Mouse (Mus musculus): ENCODE measurements at regions not wholly inside any gene's neighbourhood (a gene's known extent, or its start where the extent isn't known, plus 50 kb on each side); places are given as distances from the start of the nearest gene placed in this dataset.

DNA sequence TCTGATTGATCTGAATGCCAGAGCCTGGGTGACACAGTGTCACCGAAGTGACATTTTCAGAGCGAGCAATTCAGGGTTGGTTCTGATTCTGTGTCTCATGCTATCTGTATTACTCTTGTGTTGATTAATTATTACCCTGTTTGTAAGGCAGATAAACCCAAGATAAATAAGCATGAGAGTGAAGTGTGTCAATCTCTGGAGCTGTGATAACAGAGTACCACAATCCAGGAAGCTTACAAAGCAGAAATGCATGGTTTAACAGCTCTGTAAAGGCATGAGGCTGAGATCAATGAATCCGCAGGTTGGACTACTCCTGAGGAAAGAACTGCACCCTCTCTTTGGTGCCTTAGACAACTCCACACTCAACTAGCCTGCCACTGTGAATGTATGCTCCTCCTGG, 218.5 kb upstream of the Tle4 start:
- no peak for DNase-seq (ENCODE audit: extremely low spot score in 1 of 2, low spot score in 1 of 2)

DNA sequence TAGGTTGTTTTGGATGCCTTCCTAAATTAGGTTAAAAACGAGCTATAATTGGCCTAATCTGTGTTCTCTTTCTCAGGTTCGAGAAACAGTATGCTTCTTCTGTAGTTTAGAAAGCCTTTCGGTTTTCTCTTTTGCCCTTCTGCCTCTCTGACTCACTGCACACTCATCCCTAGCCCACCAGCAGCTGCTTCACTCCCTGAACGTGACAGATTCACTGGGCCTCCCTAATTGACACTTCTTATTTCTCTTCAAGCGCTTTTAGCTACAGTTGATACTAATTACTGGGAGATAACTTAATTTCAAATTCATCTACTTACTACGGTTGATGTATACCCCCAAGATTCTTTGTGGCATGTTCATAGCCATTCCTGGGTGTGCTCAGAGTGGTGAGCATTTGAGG, 208.9 kb upstream of the Tle4 start:
- no peak for DNase-seq (ENCODE audit: extremely low spot score in 1 of 2, low spot score in 1 of 2)

DNA sequence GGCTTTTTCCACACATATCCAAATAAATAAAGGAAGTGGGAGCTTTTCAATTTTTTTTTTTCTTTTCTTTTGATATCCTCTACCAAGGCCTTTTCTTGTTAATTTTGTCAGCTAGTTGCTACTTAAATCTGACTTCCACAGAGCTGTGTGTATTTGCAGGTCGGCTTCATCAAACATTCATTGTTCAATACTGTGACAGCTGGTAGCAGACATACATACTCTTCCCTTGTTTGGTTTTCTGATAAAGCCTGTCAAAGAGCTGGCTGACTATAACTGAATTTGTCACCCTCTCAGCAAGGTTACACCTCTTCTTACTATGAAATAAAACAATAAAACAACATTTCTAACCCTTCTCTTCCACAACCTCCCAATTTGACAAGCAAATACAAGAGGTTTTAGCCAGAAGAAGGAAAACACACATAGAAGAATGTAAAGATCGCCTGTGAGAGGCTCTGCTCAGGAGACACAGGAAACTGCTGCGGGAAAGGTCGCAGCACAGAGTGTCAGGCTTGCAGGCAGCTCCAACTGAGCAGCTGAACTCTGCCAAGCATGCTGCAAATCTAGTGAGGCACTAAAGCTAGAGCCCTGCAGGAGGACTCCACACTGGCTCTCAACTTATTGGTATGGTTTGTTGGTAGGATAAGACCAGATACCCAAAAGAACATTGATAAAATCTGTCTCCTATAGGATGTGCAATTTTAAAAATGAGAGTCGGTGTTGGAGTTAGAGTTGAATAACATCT, 205.2 kb upstream of the Tle4 start:
- no peak for DNase-seq (ENCODE audit: extremely low spot score in 1 of 2, low spot score in 1 of 2)

DNA sequence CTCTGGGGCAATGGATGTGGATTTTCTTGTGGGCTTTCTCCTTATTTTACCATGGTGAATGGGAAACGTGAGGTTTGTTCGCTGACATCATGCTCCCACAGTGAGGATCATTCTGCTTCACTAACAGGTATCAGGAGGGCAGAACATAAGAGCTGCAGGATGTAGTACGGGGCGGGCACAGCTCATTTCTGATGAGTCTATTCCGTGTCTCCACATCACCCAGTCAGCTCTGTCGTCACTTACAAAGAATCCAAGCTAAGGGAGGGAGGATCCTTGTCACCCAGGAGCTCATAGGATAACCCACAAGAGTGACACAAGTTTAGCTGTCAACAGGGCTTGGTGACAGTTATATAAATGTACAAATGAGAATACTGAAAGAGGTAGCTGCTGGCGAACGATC, 203.8 kb upstream of the Tle4 start:
- no peak for DNase-seq (ENCODE audit: extremely low spot score in 1 of 2, low spot score in 1 of 2)

DNA sequence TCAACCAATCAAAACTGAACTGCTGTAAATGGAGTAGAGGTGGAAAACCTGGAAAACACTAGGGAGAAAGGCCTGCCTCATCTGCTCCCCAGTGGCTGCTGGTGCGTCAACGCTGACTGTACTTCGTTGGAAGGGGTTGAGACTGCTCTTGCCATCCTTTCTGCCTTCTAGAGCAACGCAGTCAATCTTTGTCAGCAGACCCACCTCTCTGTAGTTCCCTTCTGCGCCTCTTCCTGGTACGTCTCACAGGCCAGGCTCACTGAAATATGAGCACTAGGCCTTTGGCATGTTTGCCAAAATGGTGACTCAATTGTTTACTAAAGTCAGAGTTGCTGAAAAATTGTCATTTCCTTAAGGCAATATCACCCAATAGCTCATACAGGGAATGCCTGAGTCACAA, 201.2 kb upstream of the Tle4 start:
- DNase-seq (ENCODE audit: extremely low spot score in 1 of 2, low spot score in 1 of 2) = no peak

DNA sequence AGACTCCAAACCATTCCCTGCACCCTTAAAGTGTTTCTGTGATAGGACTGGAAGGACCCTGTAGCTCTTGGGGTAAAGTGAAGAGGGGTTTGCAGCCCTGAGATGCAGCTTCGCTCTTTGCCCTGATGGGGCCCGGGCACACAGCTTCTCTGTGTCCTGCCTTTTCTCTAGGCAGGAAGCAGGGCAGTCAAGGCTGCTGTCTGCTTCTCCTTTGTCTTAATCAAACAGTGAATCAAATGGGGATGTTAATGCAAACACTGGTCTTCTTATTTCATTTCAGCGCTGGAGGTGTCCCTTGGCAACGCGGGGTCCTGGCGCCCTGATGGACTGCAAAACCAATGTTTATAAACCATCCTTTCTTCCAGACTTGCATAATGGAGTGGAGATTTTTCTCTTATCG, 200.6 kb upstream of the Tle4 start:
- no peak for DNase-seq (ENCODE audit: extremely low spot score in 1 of 2, low spot score in 1 of 2)

DNA sequence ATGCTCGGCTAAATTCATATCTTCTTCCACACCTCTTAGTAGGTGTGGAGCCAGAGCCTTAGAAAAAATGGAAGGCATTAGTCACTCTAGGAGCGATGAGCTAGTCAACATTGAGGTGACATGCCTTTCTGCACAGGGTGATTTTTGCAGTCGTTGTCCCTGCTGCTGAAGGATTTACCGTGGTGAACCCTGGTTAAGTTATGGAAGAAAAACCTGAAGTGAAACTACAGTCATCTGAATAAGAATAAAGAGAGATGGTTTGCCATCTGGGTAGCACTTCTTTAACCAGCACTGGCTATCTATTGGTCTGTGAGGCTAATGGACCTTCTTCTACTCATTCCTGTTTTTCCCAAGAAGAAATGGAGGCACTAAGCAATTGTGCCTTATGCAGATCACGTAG, 198.1 kb upstream of the Tle4 start:
- DNase-seq (ENCODE audit: extremely low spot score in 1 of 2, low spot score in 1 of 2) = no peak

DNA sequence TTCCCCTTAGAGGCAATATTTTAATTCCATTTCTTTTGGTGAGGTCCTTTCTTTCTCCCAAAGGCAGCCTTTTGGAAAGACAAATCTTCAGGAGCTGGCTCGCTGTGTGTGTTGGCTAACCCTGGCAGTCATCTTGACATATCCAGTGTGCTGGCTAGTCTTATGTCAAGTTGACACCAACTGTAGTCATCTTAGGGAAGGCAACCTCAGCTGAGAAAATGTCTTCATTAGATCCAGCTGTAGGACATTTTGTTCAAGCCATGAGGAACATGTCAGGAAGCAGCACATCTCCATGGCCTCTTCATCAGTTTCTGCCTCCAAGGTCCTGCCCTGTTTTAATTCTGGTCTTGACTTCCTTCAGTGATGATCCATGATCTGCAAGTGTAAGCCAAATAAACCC, 192.1 kb upstream of the Tle4 start:
- no peak for DNase-seq (ENCODE audit: extremely low spot score in 1 of 2, low spot score in 1 of 2)

DNA sequence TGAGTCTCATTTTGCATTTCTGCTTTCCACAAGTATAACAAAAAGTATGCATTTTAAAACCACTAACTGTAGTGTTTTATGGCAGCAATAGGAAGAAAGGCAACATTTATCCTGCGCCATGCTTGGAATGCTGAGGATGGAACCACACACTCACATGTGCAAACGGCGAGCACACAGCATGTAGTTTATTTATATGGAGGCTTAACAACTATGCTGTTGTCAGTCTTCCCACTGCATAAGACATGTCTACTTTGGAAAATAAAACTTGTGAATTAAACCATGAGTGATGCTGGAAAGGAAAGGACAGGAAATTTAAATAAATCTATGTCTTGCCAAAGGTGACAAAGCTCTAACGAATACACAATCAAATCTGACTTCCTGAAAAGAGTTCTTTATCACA, 190.8 kb upstream of the Tle4 start:
- DNase-seq (ENCODE audit: extremely low spot score in 1 of 2, low spot score in 1 of 2) = no peak

DNA sequence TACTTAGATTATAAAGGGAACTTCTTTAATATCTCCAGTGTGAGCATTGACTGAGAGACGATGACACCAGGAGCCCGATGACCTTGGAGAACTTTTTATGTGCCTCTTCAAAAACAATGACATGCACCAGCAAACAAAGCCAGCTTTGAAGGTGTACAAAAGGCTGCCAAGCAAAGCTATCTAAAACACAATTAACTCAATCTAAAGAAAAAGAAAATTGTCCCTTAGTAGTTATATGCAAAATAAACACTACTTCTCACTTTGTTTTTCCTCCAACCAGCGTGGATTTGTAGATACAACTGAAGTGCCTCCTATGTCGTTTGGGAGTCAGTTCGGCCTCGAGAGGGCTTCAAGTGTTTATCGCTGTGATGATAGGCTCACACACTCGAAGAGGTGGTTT, 189.0 kb upstream of the Tle4 start:
- no peak for DNase-seq (ENCODE audit: extremely low spot score in 1 of 2, low spot score in 1 of 2)

DNA sequence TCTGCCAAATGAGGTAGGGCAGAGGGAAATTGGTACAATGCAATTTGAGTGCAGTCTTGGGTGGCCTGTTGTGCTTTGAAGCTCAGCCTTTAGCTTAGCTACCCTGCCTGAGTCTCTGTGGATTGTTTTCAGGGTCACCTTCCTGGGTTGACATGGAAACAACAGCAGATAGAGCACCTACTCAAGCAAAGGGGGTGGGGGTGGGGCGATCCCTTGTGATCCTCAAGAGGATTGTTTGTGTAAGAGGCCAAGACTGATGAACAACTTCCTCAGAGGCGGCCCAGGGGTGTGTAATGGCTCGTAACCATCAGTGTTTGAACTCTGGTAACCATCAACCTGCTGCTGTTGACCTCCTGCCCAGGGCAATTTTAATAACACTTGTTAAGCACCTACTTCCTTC, 187.8 kb upstream of the Tle4 start:
- DNase-seq (ENCODE audit: extremely low spot score in 1 of 2, low spot score in 1 of 2) = no peak

DNA sequence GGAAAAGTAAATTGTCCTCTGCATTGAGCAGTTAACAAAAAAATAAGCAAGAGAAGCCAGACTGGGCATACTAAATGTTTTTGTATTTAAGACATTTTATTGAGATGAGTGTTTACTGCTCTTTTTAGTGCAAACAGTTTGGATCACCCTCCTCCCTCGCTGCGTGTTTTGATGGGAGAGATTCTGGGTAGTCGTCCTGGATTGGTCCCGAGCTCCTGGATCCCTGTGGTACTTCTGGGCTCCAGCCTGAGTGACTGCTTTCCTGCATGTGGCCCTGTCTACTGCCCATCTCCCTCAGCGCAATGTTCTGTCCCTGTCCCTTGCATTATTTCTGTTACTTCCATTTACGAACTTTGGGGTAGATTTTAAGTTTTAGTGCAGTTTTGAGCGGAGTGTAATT, 179.9 kb upstream of the Tle4 start:
- DNase-seq (ENCODE audit: extremely low spot score in 1 of 2, low spot score in 1 of 2) = no peak

DNA sequence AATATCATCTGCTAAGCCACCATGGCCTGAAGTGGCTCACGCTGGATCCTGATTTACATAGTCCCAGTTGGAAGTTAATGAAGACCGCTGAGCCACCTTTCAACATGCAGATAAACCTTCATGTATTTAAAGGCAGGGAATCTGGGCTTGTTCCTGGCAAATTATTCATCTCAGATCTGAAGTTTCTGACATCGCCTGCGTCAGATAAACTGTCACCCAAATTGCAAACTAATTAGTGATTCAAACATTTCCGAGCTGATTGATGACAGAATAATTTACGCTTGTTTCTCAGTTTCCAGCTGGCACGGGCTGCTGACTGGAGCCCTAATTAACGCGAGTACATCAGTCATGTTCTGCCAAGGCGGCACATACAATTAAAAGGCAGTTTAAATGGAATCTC, 179.3 kb upstream of the Tle4 start:
- DNase-seq (ENCODE audit: extremely low spot score in 1 of 2, low spot score in 1 of 2) = peak; percentile 2 to 42

DNA sequence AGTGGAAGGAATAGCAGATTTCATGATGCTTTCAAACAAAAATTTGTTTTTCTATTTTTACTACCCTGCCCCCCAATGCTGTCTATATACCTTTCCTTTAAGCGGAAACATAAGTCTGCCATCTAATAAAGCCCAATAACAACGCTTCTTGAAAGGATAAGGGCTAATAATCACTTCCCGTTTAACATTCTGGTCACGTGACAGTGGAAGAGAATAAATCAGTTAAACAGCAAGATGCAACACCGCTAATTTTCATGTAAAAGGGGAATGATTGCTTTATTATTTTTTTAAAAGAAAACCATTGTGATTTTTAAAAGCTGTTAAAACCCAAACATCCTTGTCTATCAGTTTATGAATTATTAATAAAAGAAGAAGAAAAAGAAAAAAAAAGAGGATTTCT, 178.9 kb upstream of the Tle4 start:
- no peak for DNase-seq (ENCODE audit: extremely low spot score in 1 of 2, low spot score in 1 of 2)

DNA sequence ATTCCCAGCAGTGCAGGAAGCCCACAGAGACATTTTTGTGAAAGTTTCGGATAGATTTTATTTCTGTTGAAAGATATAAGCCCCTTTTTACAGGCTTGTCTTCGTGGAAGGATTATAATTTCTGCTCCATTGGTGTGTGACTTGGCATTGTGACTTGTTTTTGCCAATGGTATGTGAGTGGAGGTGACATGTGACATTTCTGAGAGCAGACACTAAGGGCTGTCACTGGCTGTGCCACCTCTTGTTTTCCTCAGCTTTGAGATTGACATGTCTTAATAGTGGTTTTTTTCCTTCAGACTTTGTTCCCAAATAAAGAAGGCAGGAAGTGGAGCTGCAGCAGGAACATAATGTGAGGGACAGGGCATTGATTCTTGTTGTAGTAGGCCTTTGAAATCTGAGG, 174.9 kb upstream of the Tle4 start:
- no peak for DNase-seq (ENCODE audit: extremely low spot score in 1 of 2, low spot score in 1 of 2)

DNA sequence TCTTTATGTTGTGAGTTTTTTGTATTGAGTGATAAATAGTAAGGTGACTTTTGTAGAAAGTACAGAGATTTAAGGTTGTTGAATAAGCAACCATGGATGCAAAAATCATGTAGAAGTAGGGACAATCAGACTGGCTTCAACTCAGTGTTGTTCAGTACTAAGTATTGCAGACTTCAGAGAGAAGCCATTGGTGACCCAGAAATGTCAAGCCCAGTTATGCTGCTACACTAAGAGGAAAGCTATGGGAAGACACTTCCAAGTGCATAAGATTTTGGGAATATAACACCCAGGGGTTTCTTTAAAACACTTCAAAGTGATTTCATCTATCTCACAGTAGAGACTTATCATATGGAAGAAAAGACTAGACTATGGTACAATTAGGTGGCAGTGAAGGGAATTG, 154.8 kb upstream of the Tle4 start:
- DNase-seq (ENCODE audit: extremely low spot score in 1 of 2, low spot score in 1 of 2) = no peak

DNA sequence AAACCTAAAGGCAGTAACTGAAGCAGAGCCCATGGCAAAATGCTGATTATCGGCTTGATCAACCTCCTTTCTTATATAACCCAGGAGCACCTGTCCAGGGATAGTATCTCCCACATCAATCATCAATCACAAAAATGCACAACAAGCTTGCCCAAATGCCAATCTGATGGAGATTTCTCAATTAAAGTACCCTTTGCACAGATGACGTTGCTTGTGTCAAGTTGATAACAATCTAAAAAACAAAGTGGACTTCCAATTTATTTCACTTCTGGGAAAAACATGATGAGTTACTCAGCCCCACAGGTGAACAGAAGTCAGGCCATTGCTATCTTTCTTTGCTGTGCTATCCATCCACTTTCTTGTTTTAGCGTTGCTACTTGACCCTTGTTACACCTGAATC, 144.5 kb upstream of the Tle4 start:
- DNase-seq (ENCODE audit: extremely low spot score in 1 of 2, low spot score in 1 of 2) = no peak

DNA sequence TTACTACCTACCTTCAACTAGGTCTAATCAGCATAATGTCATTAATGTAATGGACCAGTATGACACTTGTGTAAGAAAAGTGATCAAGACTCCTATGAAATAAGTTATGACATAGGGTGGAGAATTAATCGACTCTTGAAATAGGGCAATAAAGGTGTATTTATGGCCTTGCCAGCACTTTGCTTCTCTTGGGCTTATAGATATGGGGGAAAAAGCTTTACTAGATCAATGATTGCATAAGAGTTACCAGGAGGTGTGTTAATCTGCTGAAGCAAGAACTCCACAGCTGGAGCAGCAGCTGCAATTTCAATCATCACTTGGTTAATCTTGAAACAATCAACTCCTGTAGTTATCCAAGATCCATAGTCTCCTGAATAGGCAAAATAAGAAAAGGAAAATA, 143.1 kb upstream of the Tle4 start:
- no peak for DNase-seq (ENCODE audit: extremely low spot score in 1 of 2, low spot score in 1 of 2)

DNA sequence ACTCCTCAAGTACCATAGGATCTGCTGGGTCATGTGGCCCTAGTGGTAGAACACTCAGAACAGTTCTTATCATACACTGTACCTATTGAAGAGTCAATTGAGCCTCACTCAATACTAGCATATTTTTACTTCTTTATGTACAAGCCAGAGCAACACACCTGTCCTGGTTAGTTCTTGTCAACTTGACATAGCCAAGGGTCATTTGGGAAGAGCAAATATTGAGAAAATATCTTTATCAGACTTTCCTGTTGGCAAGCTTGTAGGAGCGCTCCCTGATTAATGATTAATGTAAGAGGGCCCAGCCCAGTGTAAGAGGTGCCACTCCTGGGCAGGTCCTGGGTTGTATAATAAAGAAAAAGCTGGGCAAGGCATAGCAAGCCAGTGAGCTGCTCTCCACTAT, 142.3 kb upstream of the Tle4 start:
- no peak for DNase-seq (ENCODE audit: extremely low spot score in 1 of 2, low spot score in 1 of 2)

DNA sequence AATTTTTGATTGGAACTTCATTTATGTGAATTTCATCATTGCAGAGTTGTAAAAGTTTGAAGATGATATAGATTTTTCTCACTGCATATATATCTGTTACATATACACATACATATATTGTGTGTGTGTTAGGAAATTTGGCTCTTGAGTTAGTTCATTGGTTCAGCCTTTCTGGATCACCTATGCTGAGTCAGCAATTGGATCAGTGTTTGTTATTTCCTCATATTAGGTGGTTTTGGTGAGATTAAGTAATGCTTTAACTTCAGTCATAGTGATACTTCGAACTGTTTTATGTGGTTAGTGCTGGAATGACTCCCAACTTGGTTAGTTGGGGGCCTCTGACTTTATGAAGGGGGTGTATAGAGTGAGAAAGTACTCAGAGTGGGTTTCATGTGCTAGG, 138.7 kb upstream of the Tle4 start:
- DNase-seq (ENCODE audit: extremely low spot score in 1 of 2, low spot score in 1 of 2) = no peak

DNA sequence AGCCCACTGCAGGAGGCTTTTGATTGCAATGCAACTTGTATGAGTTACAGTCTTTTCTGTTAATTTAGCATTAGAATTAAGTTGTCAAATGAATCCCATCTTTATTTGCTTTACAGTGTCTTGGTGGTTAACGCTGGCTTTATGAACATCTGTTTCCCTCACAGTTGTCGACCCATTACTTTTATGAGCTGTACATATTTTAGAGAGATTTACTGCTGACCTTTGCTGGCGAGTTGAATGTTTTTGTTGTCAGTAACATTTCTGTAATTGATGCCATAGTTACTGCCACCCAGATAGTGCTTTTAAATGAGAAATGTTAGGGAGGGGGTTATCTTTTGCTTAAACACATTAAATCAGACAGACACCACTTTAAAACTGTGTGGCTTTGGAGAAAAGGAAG, 127.5 kb upstream of the Tle4 start:
- DNase-seq (ENCODE audit: extremely low spot score in 1 of 2, low spot score in 1 of 2) = no peak

DNA sequence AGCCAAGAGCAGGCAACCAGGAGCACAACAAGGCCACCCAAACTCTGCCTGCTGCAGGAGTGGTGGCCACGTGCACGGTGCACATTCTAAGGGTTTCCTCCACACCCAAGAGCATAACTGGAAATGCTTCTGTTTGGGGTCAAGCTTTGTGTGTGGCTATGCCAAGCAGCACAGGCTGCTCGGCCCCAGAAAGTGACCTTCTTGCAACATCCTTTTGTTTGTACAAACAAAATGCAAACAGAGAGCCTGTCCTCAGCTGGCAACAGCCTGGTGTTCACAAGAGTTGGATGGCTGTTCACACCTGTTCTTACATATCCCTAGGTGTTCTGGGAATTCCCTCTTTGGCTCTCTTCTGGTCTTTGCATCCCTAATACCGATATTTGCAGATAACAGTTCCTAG, 126.8 kb upstream of the Tle4 start:
- DNase-seq (ENCODE audit: extremely low spot score in 1 of 2, low spot score in 1 of 2) = no peak

DNA sequence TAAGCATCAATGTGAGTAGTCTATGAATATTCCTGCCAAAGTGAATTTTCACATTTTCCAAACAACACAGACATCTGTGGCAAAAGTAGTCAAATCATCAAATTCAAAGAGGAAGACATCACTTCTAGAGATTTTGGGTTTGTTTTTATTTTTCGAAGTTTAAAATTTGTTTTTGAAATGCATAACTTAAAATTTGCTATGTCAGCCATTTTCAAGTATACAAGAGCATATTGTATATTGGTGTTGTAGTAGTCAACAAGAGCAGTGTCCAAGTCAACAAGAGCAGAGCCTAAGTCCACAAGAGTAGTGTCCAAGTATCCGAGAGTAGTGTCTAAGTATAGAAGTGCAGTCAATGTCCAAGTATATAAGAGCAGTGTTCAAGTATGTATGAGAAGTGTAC, 107.9 kb upstream of the Tle4 start:
- DNase-seq (ENCODE audit: extremely low spot score in 1 of 2, low spot score in 1 of 2) = no peak

Measured in frontal cortex, adult 2 months (tissue).